Mouse (Mus musculus): ENCODE results near the gene Chit1. TPM values are rescaled to one million over a fixed set of nuclear protein-coding genes. Genes with fewer than 3 reads are reported as not detected.

Chit1 gene
- total and polyA plus RNA-seq, 3 experiments: not detected

DNA sequence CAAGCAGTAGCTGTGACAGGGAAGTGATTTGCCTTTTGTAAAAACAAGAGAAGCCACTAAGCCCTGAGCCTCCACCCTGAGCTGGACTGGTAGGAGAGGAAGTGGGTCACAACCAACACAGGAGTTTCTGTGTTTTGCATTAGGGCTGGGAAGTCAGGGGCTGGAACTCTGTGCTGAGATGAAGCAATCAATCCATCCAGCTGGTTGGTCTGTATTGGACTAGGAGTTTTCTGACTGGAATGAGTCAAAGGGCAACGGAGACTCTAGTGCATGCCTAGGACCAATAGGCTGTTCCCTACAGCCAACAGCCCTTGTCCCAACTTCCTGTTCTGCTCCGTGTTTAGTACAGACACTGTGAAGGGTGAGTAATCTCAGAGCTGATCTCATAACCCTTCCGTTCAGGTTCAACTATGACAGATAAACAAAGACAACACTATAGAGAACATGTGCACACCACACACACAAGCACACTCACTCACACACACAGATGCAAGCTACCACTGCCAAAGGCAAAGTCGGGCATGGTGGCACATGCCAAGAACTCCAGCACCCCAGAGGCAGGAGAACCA is 45.7 kb upstream of the Chit1 start:
- no peak for TF ChIP-seq POLR2AphosphoS5 (IDR thresholded peaks at IDR 0.05; ENCODE audit: insufficient replicate concordance, low read depth, low read length)
- no peak for TF ChIP-seq TAL1 (conservative IDR thresholded peaks at IDR 0.05; ENCODE audit: low read depth, low read length)
- TF ChIP-seq GATA2 (IDR thresholded peaks at IDR 0.05; ENCODE audit: borderline replicate concordance, low read depth, low read length): no peak
- TF ChIP-seq CTCF (IDR thresholded peaks at IDR 0.05; ENCODE audit: low read depth, low read length): no peak
- H3K36me3 ChIP-seq (replicated peaks): no peaks in the 10 kb centered on the region
- peak; percentile 35; the same call in 1 of the 2 replicates for ATAC-seq (ENCODE audit: extremely low read depth, insufficient number of reproducible peaks, low FRiP score, poor library complexity, severe bottlenecking)
- H3K4me1 ChIP-seq (ENCODE audit: insufficient read depth, low read depth, low read length): peaks cover 34% of the 10 kb centered on the region
- no peak overlapping the region for H3K4me3 ChIP-seq (ENCODE audit: low read depth, low read length)
- H3K9me3 ChIP-seq (replicated peaks): no peaks in the 10 kb centered on the region
- H3K27me3 ChIP-seq (ENCODE audit: insufficient read depth, low read length): peaks cover 94% of the 10 kb centered on the region
- DNase-seq (ENCODE audit: low spot score): no peak

DNA sequence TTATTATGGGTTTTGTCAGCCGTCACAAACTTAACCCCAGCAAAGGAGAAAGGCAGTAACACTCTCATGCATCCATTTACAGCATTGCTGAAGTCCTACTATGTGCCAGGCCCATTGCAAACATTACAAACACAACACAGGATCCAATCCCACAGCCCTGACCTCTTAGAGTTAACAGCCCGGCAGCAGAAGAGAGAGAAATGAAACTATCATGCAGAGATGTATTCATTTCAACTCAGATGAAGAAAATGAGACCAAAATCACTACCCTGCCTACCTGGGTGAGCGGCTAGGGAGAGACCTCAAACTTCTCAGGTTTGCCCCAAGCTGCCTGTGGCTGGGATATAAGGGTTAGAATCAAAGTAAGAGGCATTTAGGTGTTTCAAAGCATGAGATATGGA is 44.5 kb upstream of the Chit1 start:
- ATAC-seq (ENCODE audit: extremely low read depth, insufficient number of reproducible peaks, low FRiP score, poor library complexity, severe bottlenecking) (no peak), DNase-seq (ENCODE audit: low spot score) (no peak)
- Histone ChIP-seq H3K4me1 (ENCODE audit: insufficient read depth, low read depth, low read length) (peaks cover 31% of the 10 kb centered on the region), H3K9me3 (replicated peaks) (no peaks in the 10 kb centered on the region), H3K4me3 (ENCODE audit: low read depth, low read length) (no peak overlapping the region), H3K27me3 (ENCODE audit: insufficient read depth, low read length) (peaks cover 94% of the 10 kb centered on the region), H3K36me3 (replicated peaks) (no peaks in the 10 kb centered on the region)
- TF ChIP-seq GATA1 (IDR thresholded peaks at IDR 0.05; ENCODE audit: borderline replicate concordance, low read length): no peak
- TF ChIP-seq GATA2 (IDR thresholded peaks at IDR 0.05; ENCODE audit: borderline replicate concordance, low read depth, low read length): no peak
- no peak for TF ChIP-seq CTCF (IDR thresholded peaks at IDR 0.05; ENCODE audit: low read depth, low read length)
- no peak for TF ChIP-seq POLR2AphosphoS5 (IDR thresholded peaks at IDR 0.05; ENCODE audit: insufficient replicate concordance, low read depth, low read length)
- TF ChIP-seq TAL1 (conservative IDR thresholded peaks at IDR 0.05; ENCODE audit: low read depth, low read length): no peak

DNA sequence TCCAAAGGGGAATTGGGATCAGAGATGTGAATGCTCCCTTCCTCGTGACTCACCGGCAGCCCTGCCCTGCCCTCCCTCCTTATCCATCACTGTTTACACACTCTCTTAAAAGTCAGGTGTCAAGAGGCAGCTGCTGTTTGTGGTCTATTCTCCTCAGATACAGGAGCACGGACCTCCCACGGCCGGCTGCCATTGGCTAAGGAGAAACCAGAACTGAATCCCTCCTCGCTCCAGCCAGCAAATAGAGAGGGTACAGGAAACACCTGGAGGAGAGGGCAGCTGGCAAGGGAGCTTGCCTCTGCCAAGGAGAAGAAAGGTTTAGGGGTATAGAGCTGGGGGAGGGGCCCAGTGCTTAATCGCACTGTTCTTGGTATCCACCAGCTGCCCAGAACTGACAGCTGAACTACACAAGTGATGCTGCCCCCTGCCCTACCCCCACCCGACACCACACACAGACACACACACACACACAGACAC is 43.9 kb upstream of the Chit1 start:
- no peak for DNase-seq (ENCODE audit: low spot score)
- peaks cover 93% of the 10 kb centered on the region for H3K27me3 ChIP-seq (ENCODE audit: insufficient read depth, low read length)
- no peak overlapping the region for H3K4me3 ChIP-seq (ENCODE audit: low read depth, low read length)
- H3K36me3 ChIP-seq (replicated peaks): no peaks in the 10 kb centered on the region
- H3K9me3 ChIP-seq (replicated peaks): no peaks in the 10 kb centered on the region
- TF ChIP-seq POLR2AphosphoS5 (IDR thresholded peaks at IDR 0.05; ENCODE audit: insufficient replicate concordance, low read depth, low read length) (no peak), GATA1 (IDR thresholded peaks at IDR 0.05; ENCODE audit: borderline replicate concordance, low read length) (no peak), TAL1 (conservative IDR thresholded peaks at IDR 0.05; ENCODE audit: low read depth, low read length) (no peak), GATA2 (IDR thresholded peaks at IDR 0.05; ENCODE audit: borderline replicate concordance, low read depth, low read length) (no peak), CTCF (IDR thresholded peaks at IDR 0.05; ENCODE audit: low read depth, low read length) (no peak)
- ATAC-seq (ENCODE audit: extremely low read depth, insufficient number of reproducible peaks, low FRiP score, poor library complexity, severe bottlenecking): no peak
- peaks cover 37% of the 10 kb centered on the region for H3K4me1 ChIP-seq (ENCODE audit: insufficient read depth, low read depth, low read length)

DNA sequence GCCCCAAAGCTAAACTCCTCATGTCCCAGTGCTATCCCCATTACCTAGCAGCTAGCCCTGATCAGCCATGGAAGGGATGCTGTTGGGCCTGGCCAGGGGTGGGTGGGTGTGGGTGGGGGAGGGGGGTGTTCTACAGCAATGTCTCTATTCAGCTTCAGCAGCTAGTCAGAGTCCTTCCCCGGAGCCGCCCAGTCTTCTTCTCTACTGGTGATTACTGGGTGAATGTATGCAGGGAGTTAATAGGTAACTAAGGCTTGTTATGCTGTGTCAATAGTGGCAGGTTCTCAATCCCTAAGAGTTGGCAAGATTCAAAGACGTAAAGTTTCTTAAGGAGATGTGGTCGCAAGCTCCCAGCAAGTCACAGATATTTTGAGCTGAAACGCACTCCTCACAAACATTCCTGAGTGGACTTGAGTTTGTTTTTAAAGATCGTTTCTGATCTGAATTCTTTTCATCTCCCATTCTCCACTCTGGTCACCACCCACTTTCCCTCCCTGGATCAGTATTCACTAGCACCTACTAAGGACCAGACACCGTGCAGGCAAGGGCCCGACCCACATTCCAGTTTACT is 40.9 kb upstream of the Chit1 start:
- Histone ChIP-seq H3K36me3 (replicated peaks) (no peaks in the 10 kb centered on the region), H3K9me3 (replicated peaks) (no peaks in the 10 kb centered on the region), H3K4me1 (ENCODE audit: insufficient read depth, low read depth, low read length) (peaks cover 44% of the 10 kb centered on the region), H3K27me3 (ENCODE audit: insufficient read depth, low read length) (peaks cover 84% of the 10 kb centered on the region), H3K4me3 (ENCODE audit: low read depth, low read length) (no peak overlapping the region)
- ATAC-seq (ENCODE audit: extremely low read depth, insufficient number of reproducible peaks, low FRiP score, poor library complexity, severe bottlenecking): no peak
- TF ChIP-seq GATA1 (IDR thresholded peaks at IDR 0.05; ENCODE audit: borderline replicate concordance, low read length) (no peak), TAL1 (conservative IDR thresholded peaks at IDR 0.05; ENCODE audit: low read depth, low read length) (no peak), CTCF (IDR thresholded peaks at IDR 0.05; ENCODE audit: low read depth, low read length) (no peak), POLR2AphosphoS5 (IDR thresholded peaks at IDR 0.05; ENCODE audit: insufficient replicate concordance, low read depth, low read length) (no peak), GATA2 (IDR thresholded peaks at IDR 0.05; ENCODE audit: borderline replicate concordance, low read depth, low read length) (no peak)
- no peak for DNase-seq (ENCODE audit: low spot score)

DNA sequence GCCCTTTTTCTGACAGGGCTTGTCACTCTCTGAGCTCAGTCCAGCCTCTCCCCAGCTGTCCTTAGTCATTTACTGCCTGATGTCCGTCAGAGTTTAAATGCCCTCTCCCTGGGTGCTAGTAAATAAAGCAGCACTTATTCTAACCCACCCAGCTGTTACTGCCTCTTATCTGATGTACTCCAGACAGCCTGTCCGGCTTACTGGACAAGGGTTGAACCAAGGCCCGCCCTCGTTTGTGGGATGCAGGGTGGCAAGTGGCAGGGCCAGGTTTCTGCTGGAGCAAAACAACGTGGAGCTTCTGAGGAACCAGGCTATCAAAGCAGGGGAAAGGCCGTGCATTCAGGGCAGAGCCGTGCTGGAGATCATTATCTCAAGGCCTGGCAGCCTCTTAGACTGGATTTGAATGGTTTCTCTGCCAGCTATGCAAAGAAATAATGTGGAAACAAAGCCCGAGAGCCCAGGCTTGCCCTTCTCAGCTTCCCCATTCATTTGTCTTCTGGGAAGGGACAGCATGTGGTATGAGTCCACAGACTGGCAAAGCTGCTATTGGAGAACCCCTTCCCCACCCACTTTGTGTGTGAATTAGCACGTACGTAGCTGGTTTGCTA is 39.5 kb upstream of the Chit1 start:
- Histone ChIP-seq H3K27me3 (ENCODE audit: insufficient read depth, low read length) (peaks cover 84% of the 10 kb centered on the region), H3K4me3 (ENCODE audit: low read depth, low read length) (no peak overlapping the region), H3K9me3 (replicated peaks) (no peaks in the 10 kb centered on the region), H3K36me3 (replicated peaks) (no peaks in the 10 kb centered on the region), H3K4me1 (ENCODE audit: insufficient read depth, low read depth, low read length) (peaks cover 46% of the 10 kb centered on the region)
- DNase-seq (ENCODE audit: low spot score) (no peak), ATAC-seq (ENCODE audit: extremely low read depth, insufficient number of reproducible peaks, low FRiP score, poor library complexity, severe bottlenecking) (no peak)
- TF ChIP-seq CTCF (IDR thresholded peaks at IDR 0.05; ENCODE audit: low read depth, low read length): no peak
- TF ChIP-seq GATA1 (IDR thresholded peaks at IDR 0.05; ENCODE audit: borderline replicate concordance, low read length): no peak
- TF ChIP-seq GATA2 (IDR thresholded peaks at IDR 0.05; ENCODE audit: borderline replicate concordance, low read depth, low read length): peak; percentile 39; the same call in 1 of the 2 replicates
- no peak for TF ChIP-seq POLR2AphosphoS5 (IDR thresholded peaks at IDR 0.05; ENCODE audit: insufficient replicate concordance, low read depth, low read length)

DNA sequence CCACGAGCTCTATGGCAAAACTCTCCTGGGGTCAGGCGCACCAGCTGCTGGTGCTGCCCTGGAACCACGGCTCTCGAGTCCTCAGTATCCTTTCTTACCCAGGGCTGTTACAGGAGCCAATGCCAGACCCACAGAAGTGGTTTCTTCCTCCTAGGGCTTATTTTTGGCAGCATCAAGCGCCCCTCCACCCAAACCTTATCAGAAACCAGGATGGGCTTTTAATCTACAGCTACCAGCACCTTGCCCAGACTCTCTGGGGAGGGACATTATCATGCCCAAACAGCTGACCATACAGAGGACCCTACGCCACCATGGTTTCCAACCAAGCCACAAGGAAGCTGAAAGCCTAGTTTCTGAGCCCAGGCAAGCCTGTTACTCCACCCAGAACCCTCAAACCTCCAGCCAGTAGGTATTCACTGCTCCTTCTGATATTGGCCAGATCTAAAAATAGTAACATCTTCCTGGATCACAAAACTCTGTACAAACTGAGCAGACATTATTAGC is 37.9 kb upstream of the Chit1 start:
- Histone ChIP-seq H3K4me3 (ENCODE audit: low read depth, low read length) (no peak overlapping the region; the same call in 1 of the 2 replicates), H3K4me1 (ENCODE audit: insufficient read depth, low read depth, low read length) (peaks cover 59% of the 10 kb centered on the region), H3K9me3 (replicated peaks) (no peaks in the 10 kb centered on the region), H3K36me3 (replicated peaks) (peaks cover 4% of the 10 kb centered on the region), H3K27me3 (ENCODE audit: insufficient read depth, low read length) (peaks cover 83% of the 10 kb centered on the region)
- TF ChIP-seq GATA1 (IDR thresholded peaks at IDR 0.05; ENCODE audit: borderline replicate concordance, low read length): no peak
- TF ChIP-seq TAL1 (conservative IDR thresholded peaks at IDR 0.05; ENCODE audit: low read depth, low read length): peak; percentile 71
- ATAC-seq (ENCODE audit: extremely low read depth, insufficient number of reproducible peaks, low FRiP score, poor library complexity, severe bottlenecking) (peak; percentile 55), DNase-seq (ENCODE audit: low spot score) (peak; percentile 41)

Measured in G1E (cell line).